In the genomic region with DNA sequence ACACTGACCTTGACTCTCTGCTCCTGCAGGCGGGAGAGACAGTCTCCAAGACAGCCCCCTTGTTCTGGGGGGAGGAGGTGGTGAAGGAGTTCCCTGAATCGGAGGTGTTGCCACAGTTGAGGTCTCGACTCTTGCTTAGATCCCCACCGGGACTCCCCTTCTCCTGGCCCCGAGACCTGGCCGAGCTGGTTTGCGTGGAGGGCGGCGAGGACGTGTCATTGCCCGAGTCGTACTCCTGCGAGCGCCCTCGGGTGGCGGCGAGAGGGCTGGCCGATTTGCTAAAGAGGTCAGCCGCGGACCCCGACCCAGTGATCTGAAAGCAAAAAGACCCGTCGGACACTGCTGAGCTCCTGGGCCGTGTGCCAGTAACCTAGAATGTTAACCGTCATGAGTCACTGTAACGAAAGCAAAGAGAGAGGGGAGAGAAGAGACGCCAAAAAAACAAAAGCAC, we compare ENCODE assay signal across 8 mouse cellular contexts. TPM values are rescaled to one million over a fixed set of nuclear protein-coding genes. Genes with fewer than 3 reads are reported as not detected.
DNase-seq lines count a peak whose midpoint lies in the region; ATAC-seq and TF ChIP-seq lines count a peak whose summit lies in the region.

No protein-coding gene starts in this region.

- no peak overlapping the region for H3K27ac ChIP-seq in cerebellum, adult 2 months (ENCODE audit: insufficient read depth, low read length)
- H3K27ac ChIP-seq in hindbrain, embryonic 10.5 days = no peak overlapping the region
- no peak overlapping the region for H3K27ac ChIP-seq in limb, embryonic 11.5 days (replicated peaks; ENCODE audit: low read depth, low read length)
- no peak overlapping the region for H3K27ac ChIP-seq in midbrain, embryonic 12.5 days (replicated peaks)
- H3K27ac ChIP-seq in stomach, embryonic 16.5 days (ENCODE audit: low read length) = no peak overlapping the region

- peak; percentile 29; the same call in 1 of the 2 replicates for TF ChIP-seq CTCF in cerebellum, adult 2 months (IDR thresholded peaks at IDR 0.05; ENCODE audit: borderline replicate concordance, insufficient read depth, low read depth, low read length)

- DNase-seq in ZHBTc4 (ENCODE audit: low read depth, low spot score) = peak; percentile 73
- peak; percentile 56 to 64 for DNase-seq in cerebellum, adult 2 months
- peak; percentile 26 for DNase-seq in forelimb bud, embryonic 11.5 days (ENCODE audit: low read depth, low spot score)
- DNase-seq in hindbrain, embryonic 10.5 days (ENCODE audit: low spot score) = peak; percentile 72
- DNase-seq in limb, embryonic 11.5 days (ENCODE audit: low spot score) = peak; percentile 79

- H3K27me3 ChIP-seq in cerebellum, adult 2 months (ENCODE audit: control insufficient read depth, insufficient read depth, low read length) = no peaks in the 10 kb centered on the region
- H3K27me3 ChIP-seq in hindbrain, embryonic 10.5 days (ENCODE audit: insufficient read depth, poor library complexity, severe bottlenecking) = peaks cover 30% of the 10 kb centered on the region
- H3K27me3 ChIP-seq in limb, embryonic 11.5 days (ENCODE audit: control insufficient read depth, insufficient read depth, low read length) = 0 out of 2 replicates have a peak, but pooled peaks cover 2% of the 10 kb centered on the region
- H3K27me3 ChIP-seq in midbrain, embryonic 12.5 days = peaks cover 9% of the 10 kb centered on the region; the same call in 1 of the 2 replicates
- no peaks in the 10 kb centered on the region for H3K27me3 ChIP-seq in stomach, embryonic 16.5 days (ENCODE audit: control insufficient read depth, insufficient read depth, low read length)

- H3K9ac ChIP-seq in limb, embryonic 11.5 days (ENCODE audit: low read length) = no peak overlapping the region
- H3K9ac ChIP-seq in midbrain, embryonic 12.5 days (replicated peaks) = no peak overlapping the region
- peak overlapping the region; percentile 71 for H3K9ac ChIP-seq in stomach, embryonic 16.5 days (ENCODE audit: low read length)

- WGBS in cerebellum, adult 2 months = 23% methylated on average over 27 of the region's 27 CpGs
- 3% methylated on average over 27 of the region's 27 CpGs for WGBS in hindbrain, embryonic 10.5 days
- WGBS in limb, embryonic 11.5 days = 4% methylated on average over 27 of the region's 27 CpGs
- 3% methylated on average over 27 of the region's 27 CpGs for WGBS in midbrain, embryonic 12.5 days
- 2% methylated on average over 27 of the region's 27 CpGs for WGBS in stomach, embryonic 16.5 days

- H3K36me3 ChIP-seq in hindbrain, embryonic 10.5 days = peaks cover 50% of the 10 kb centered on the region
- no peaks in the 10 kb centered on the region for H3K36me3 ChIP-seq in limb, embryonic 11.5 days (ENCODE audit: control insufficient read depth, insufficient read depth, low read length)
- peaks cover 27% of the 10 kb centered on the region for H3K36me3 ChIP-seq in midbrain, embryonic 12.5 days
- no peaks in the 10 kb centered on the region for H3K36me3 ChIP-seq in stomach, embryonic 16.5 days (ENCODE audit: control insufficient read depth, insufficient read depth, low read length)

- no peak for ATAC-seq in limb, embryonic 11.5 days (ENCODE audit: insufficient number of reproducible peaks, low FRiP score, low TSS enrichment, low read depth)
- ATAC-seq in midbrain, embryonic 12.5 days (ENCODE audit: low FRiP score, low read depth) = no peak
- peak; percentile 44; the same call in 1 of the 2 replicates for ATAC-seq in stomach, embryonic 16.5 days (ENCODE audit: insufficient read depth, low FRiP score)
- no peak for ATAC-seq in megakaryocyte-erythroid progenitor cell, adult 5-6 weeks (replicated peaks; ENCODE audit: low FRiP score, low TSS enrichment, poor library complexity, severe bottlenecking)

- peak overlapping the region; percentile 43 for H3K4me3 ChIP-seq in cerebellum, adult 2 months (replicated peaks; ENCODE audit: insufficient read depth, low read depth, low read length)
- H3K4me3 ChIP-seq in hindbrain, embryonic 10.5 days = peak overlapping the region; percentile 42
- 0 out of 2 replicates have a peak overlapping the region, but pooled peaks have one; percentile 0 for H3K4me3 ChIP-seq in limb, embryonic 11.5 days (ENCODE audit: low read depth, low read length)
- peak overlapping the region; percentile 5; the same call in 1 of the 2 replicates for H3K4me3 ChIP-seq in midbrain, embryonic 12.5 days
- peak overlapping the region; percentile 45 for H3K4me3 ChIP-seq in stomach, embryonic 16.5 days (replicated peaks; ENCODE audit: low read length)

- H3K4me1 ChIP-seq in cerebellum, adult 2 months (ENCODE audit: control insufficient read depth, insufficient read depth, low read length) = peaks cover 18% of the 10 kb centered on the region
- H3K4me1 ChIP-seq in hindbrain, embryonic 10.5 days (replicated peaks) = peaks cover 25% of the 10 kb centered on the region
- H3K4me1 ChIP-seq in limb, embryonic 11.5 days (ENCODE audit: control insufficient read depth, insufficient read depth, low read length) = no peaks in the 10 kb centered on the region
- peaks cover 14% of the 10 kb centered on the region for H3K4me1 ChIP-seq in midbrain, embryonic 12.5 days
- peaks cover 7% of the 10 kb centered on the region for H3K4me1 ChIP-seq in stomach, embryonic 16.5 days (ENCODE audit: control insufficient read depth, insufficient read depth, low read length)

- TF ChIP-seq POLR2A in cerebellum, adult 2 months (IDR thresholded peaks at IDR 0.05; ENCODE audit: borderline replicate concordance, insufficient read depth, low read length) = no peak

- H3K9me3 ChIP-seq in hindbrain, embryonic 10.5 days = no peaks in the 10 kb centered on the region
- no peaks in the 10 kb centered on the region for H3K9me3 ChIP-seq in limb, embryonic 11.5 days (ENCODE audit: control insufficient read depth, low read length)
- no peaks in the 10 kb centered on the region for H3K9me3 ChIP-seq in midbrain, embryonic 12.5 days
- H3K9me3 ChIP-seq in stomach, embryonic 16.5 days (replicated peaks; ENCODE audit: control insufficient read depth, low read length) = no peaks in the 10 kb centered on the region

- H3K4me2 ChIP-seq in limb, embryonic 11.5 days (ENCODE audit: low read depth, severe bottlenecking) = peak overlapping the region; percentile 48
- H3K4me2 ChIP-seq in midbrain, embryonic 12.5 days (replicated peaks) = peak overlapping the region; percentile 39
- peak overlapping the region; percentile 44 for H3K4me2 ChIP-seq in stomach, embryonic 16.5 days (ENCODE audit: low read depth, low read length)

RNA-seq across cellular contexts. Expression of a gene that starts 30.8 kb away (rescaled TPM):
- 29.5 and 32.1 TPM in 2 replicates for polyA plus RNA-seq in cerebellum, adult 2 months (2012; rRNA removed)
- 7.3 and 9.7 TPM in 2 replicates for polyA plus RNA-seq in hindbrain, embryonic 10.5 days (2016; fragmentation: Nextera tagmentation; extraction: Ambion mirVana)
- 10.4 and 11.8 TPM in 2 replicates for polyA plus RNA-seq in limb, embryonic 11.5 days (2014; fragmentation: Nextera tagmentation; extraction: Ambion mirVana)
- polyA plus RNA-seq in midbrain, embryonic 12.5 days (2016; fragmentation: Nextera tagmentation; extraction: Ambion mirVana) = 5.7 and 6.0 TPM in 2 replicates
- 35.8 and 38.5 TPM in 2 replicates for polyA plus RNA-seq in stomach, embryonic 16.5 days (2015; fragmentation: Nextera tagmentation; extraction: Ambion mirVana)
- not detected in 2 replicates for total RNA-seq in megakaryocyte-erythroid progenitor cell, adult 5-6 weeks (2014; fragmentation: Nextera tagmentation)
- total RNA-seq in megakaryocyte-erythroid progenitor cell, adult 5-6 weeks (2017) = not detected in 2 replicates

Comparison
In these comparisons a context has a peak if more than half of its experiments do, and no peak if none do; other contexts are left out.
1. DNase-seq: peak in every context shown above with its lines; median percentile 79 in limb, embryonic 11.5 days; 73 in ZHBTc4; 72 in hindbrain, embryonic 10.5 days; 60 in cerebellum, adult 2 months; 26 in forelimb bud, embryonic 11.5 days.